Mouse (Mus musculus) myocyte (in vitro differentiated cells): ENCODE measurements around the gene Sms.

ENCODE experiments used
- CEBPB ChIP-seq: IDR thresholded peaks from 2 replicates; pipeline ENCODE4 v1.6.1; 2011; ENCODE audit warnings: mild to moderate bottlenecking, moderate library complexity; ENCODE audit not compliant: poor library complexity, insufficient read depth, severe bottlenecking
- E2F4 ChIP-seq: IDR thresholded peaks from one replicate; pipeline ENCODE4 v1.6.1; 2011; ENCODE audit warnings: mild to moderate bottlenecking, control low read depth, moderate library complexity; ENCODE audit not compliant: insufficient read depth
- MAX ChIP-seq: IDR thresholded peaks from one replicate; pipeline ENCODE4 v1.6.1; 2011; ENCODE audit warnings: low read depth, mild to moderate bottlenecking, control low read depth
- MYOD1 ChIP-seq, 3 experiments: IDR thresholded peaks; one replicate each; pipeline ENCODE4 v1.6.1; 2011; ENCODE audit warnings: control low read depth in 2 of 3, low read depth in 2 of 3, mild to moderate bottlenecking in 2 of 3, moderate library complexity in 1 of 3; ENCODE audit not compliant: insufficient read length in 2 of 3, control insufficient read depth in 1 of 3
- MYOG ChIP-seq, 3 experiments: IDR thresholded peaks; one replicate each; pipeline ENCODE4 v1.6.1; 2011; ENCODE audit warnings: control low read depth in 2 of 3, low read depth in 2 of 3, mild to moderate bottlenecking in 2 of 3; ENCODE audit not compliant: insufficient read length in 2 of 3, control insufficient read depth in 1 of 3, insufficient read depth in 1 of 3
- POLR2A ChIP-seq: IDR thresholded peaks from one replicate; pipeline ENCODE4 v1.6.1; 2011; ENCODE audit warnings: low read depth, mild to moderate bottlenecking, control low read depth, moderate library complexity; ENCODE audit not compliant: insufficient read length
- POLR2AphosphoS2 ChIP-seq: IDR thresholded peaks from one replicate; pipeline ENCODE4 v1.6.1; 2011; ENCODE audit warnings: low read depth, control low read depth; ENCODE audit not compliant: insufficient read length
- REST ChIP-seq: IDR thresholded peaks from one replicate; pipeline ENCODE4 v1.6.1; 2011; ENCODE audit warnings: mild to moderate bottlenecking, control low read depth, moderate library complexity; ENCODE audit not compliant: insufficient read depth, insufficient read length
- SRF ChIP-seq: IDR thresholded peaks from one replicate; pipeline ENCODE4 v1.6.1; 2011; ENCODE audit warnings: low read depth; ENCODE audit not compliant: control insufficient read depth, insufficient read length
- TCF3 ChIP-seq: IDR thresholded peaks from one replicate; pipeline ENCODE4 v1.6.1; 2011; ENCODE audit warnings: low read depth, control low read depth; ENCODE audit not compliant: insufficient read length

GRCm38 (mm10) chrX:157476153-157476810, 15.8 kb downstream of the Sms start:
- no peak for TF ChIP-seq POLR2A
- TF ChIP-seq MYOD1 (IDR thresholded peaks at IDR 0.05; ENCODE audit: control insufficient read depth in 1 of 3, insufficient read length in 2 of 3, low read depth in 2 of 3), result no peak
- TF ChIP-seq CEBPB, result no peak
- no peak for TF ChIP-seq POLR2AphosphoS2
- TF ChIP-seq SRF, result no peak
- TF ChIP-seq MYOG (IDR thresholded peaks at IDR 0.05; ENCODE audit: control insufficient read depth in 1 of 3, insufficient read depth in 1 of 3, insufficient read length in 2 of 3, low read depth in 2 of 3), result no peak
- TF ChIP-seq REST, result no peak
- TF ChIP-seq TCF3, result no peak
- TF ChIP-seq MAX, result no peak
- no peak for TF ChIP-seq E2F4
